Mouse (Mus musculus) limb, embryonic 15.5 days (tissue): ENCODE data around the gene Gcnt2. TPM values are rescaled to one million over a fixed set of nuclear protein-coding genes. Genes with fewer than 3 reads are reported as not detected.

Experiments
- ATAC-seq: fragments of 200-750 bp; cut with Nextera tagmentation; 2 replicates; pipeline ENCODE4 v1.8.0; 2017; ENCODE audit warnings: low read depth, moderate TSS enrichment; ENCODE audit not compliant: insufficient number of reproducible peaks, low FRiP score, low TSS enrichment
- H3K27ac ChIP-seq: fragments of 300-500 bp; sonication (generic); 2 replicates; pipeline ENCODE4 v1.5.1; 2015; ENCODE audit warnings: moderate library complexity, mild to moderate bottlenecking, inconsistent platforms
- H3K27me3 ChIP-seq: fragments of 300-500 bp; sonication (generic); 2 replicates; pipeline ENCODE4 v1.6.1; 2015; ENCODE audit warnings: inconsistent platforms
- H3K36me3 ChIP-seq: fragments of 300-500 bp; sonication (generic); 2 replicates; pipeline ENCODE4 v1.6.1; 2015; ENCODE audit warnings: inconsistent platforms
- H3K4me1 ChIP-seq: fragments of 300-500 bp; sonication (generic); 2 replicates; pipeline ENCODE4 v1.6.1; 2015; ENCODE audit warnings: inconsistent platforms
- H3K4me2 ChIP-seq: fragments of 300-500 bp; sonication (generic); 2 replicates; pipeline ENCODE4 v1.6.1; 2015; ENCODE audit warnings: mild to moderate bottlenecking, inconsistent platforms
- H3K4me3 ChIP-seq: fragments of 300-500 bp; sonication (generic); 2 replicates; pipeline ENCODE4 v1.5.1; 2015; ENCODE audit warnings: mild to moderate bottlenecking, inconsistent platforms
- H3K9ac ChIP-seq: fragments of 300-500 bp; sonication (generic); 2 replicates; pipeline ENCODE4 v1.6.1; 2015; ENCODE audit warnings: inconsistent platforms
- H3K9me3 ChIP-seq: fragments of 300-500 bp; sonication (generic); 2 replicates; pipeline ENCODE4 v1.6.1; 2016; ENCODE audit warnings: inconsistent platforms
- WGBS: fragments of 180-500 bp; shearing (Covaris S2); methylation state at CpG from one replicate; pipeline ENCODE4 v1.1.7; 2015; 5-methylcytosine and 5-hydroxymethylcytosine counted together
- polyA plus RNA-seq: library from polyadenylated mRNA; unstranded; fragments of >200 nt; fragmentation: Nextera tagmentation; extraction: Ambion mirVana; gene quantifications from 2 replicates; pipeline ENCODE4 v1.2.1, GENCODE M21; 2015

The Gcnt2 gene
- polyA plus RNA-seq = 3.4 and 3.7 TPM in 2 replicates

DNA sequence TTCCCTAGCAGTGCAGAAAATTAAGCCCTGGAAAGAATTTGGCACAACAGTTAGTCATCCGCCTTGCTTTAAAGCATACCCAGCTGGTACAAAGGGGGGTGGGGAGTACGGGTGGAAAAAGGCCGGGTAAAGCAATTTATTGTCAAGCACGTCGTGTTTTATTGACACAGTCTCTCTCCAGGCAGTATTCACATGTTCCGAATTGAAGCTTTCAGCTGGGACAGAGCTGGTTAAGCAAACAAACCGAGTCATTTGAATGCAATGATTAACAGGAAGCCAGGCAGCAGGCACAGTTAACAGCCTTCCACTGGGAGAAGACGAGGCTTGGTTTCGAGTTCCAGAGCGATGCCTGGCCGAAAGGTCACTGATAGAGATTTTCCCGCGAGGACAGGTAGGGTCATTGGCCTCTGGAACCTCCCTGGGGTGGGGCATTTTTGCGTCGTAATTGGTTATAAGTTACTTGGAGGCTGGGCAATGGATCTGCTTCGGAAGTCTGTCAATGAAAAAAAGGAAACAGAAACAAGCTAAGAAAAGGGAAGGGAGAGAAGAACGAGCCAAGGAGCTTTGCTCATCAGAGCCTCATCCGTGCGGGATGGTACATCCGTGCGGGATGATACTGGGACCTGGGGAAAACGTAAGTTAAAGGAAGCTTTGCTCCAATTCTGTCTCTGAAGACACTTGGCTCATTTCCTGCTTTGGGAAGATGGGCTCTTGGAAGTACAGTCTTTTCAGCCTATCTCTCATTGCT lies at the start of gene Gcnt2:
Gcnt2 (plus strand) TSS at position 103 of the 748 bp plus-strand sequence.
- WGBS = 26% methylated on average over 22 of the region's 22 CpGs
- no peaks in the 10 kb centered on the region for H3K9me3 ChIP-seq
- ATAC-seq = no peak

DNA sequence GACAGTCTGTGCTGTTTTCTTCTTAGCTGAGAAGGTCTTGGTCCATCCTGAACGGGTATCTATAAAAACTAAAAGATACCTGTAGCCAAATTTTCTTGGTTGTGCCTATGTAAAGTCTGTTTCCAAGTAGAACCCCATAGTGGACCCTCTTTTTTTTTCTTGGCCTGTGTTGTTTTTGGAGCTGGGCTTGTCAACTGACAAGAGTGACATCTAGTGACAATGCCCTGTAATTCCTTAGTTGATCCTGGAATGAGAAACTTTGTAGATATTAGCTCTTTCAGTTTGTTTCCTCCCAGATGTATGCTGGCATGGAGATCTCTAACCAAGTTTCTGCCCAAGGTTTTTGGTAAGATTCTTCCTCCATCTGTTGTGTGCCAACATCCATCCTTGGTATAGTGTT lies 38.9 kb upstream of the Gcnt2 start:
- H3K27me3 ChIP-seq = no peaks in the 10 kb centered on the region
- no peaks in the 10 kb centered on the region for H3K36me3 ChIP-seq
- no peak overlapping the region for H3K9ac ChIP-seq
- no peak overlapping the region for H3K4me3 ChIP-seq
- H3K27ac ChIP-seq = no peak overlapping the region
- 62% methylated on average over 1 of the region's 1 CpGs for WGBS
- H3K4me2 ChIP-seq = no peak overlapping the region
- no peak for ATAC-seq
- H3K4me1 ChIP-seq = no peaks in the 10 kb centered on the region
- no peaks in the 10 kb centered on the region for H3K9me3 ChIP-seq

More for the DNA sequence above, at the start of gene Gcnt2:
- no peak within 1 kb of the TSS; the same call in 1 of the 2 replicates for H3K27ac ChIP-seq
- no peaks in the 10 kb centered on the region for H3K27me3 ChIP-seq
- peak within 1 kb of the TSS; percentile 29 for H3K4me3 ChIP-seq
- peaks cover 15% of the 10 kb centered on the region for H3K4me1 ChIP-seq
- 0 out of 2 replicates have a peak within 1 kb of the TSS, but pooled peaks have one; percentile 4 for H3K9ac ChIP-seq
- no peaks in the 10 kb centered on the region for H3K36me3 ChIP-seq
- H3K4me2 ChIP-seq = peak within 1 kb of the TSS; percentile 37

DNA sequence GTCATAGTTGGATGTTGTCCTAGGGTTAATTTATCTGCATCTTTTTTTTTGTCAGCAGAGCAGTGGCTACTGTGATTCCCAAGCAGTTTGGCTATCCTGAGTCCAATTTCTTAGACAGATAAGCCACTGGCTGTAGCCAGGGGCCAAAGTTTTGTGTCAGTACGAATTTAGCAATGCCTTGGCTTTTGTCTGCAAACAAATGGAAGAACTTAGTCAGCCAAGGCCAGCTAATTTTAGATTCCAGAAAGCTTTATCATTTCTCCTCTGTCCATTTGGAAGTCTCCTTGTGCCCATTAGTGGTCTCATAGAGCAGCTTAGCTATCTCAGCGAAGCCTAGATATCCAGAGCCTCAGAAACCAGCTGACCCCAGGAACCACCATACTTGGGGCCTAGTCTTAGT lies 37.6 kb upstream of the Gcnt2 start:
- Histone ChIP-seq H3K4me3 (no peak overlapping the region), H3K9ac (no peak overlapping the region), H3K4me1 (no peaks in the 10 kb centered on the region), H3K36me3 (no peaks in the 10 kb centered on the region), H3K9me3 (no peaks in the 10 kb centered on the region), H3K4me2 (no peak overlapping the region), H3K27ac (no peak overlapping the region), H3K27me3 (no peaks in the 10 kb centered on the region)
- ATAC-seq = no peak
- 68% methylated on average over 2 of the region's 2 CpGs for WGBS

DNA sequence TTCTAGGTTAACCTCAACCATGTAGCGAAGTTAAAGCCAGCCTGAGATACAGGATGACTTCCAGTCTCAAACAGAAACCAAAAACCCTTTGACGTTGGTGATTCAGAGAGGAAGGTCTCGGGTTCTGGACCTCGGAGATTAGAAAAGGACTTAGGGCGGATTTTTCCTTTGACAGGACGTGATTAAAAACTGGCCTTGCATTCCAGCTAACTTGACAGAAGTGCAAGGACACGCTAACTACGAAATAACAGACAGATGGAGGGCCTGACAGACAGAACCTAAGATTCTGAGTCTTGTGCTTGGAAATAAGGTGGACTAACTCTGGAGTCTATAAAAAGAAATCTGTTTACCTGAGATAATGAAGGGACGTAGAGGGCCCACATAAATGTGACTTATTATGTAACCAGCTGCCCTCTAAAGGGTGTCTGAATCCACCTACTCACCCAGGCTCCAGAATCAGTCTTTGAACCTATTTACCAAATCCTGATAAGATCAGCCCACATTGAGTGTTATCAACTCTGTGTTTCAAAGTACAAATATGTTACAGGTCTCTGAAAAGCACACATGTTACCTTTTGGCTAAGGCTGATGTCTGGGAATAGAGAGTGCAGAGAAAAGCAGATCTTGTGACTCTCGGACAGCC lies 18.3 kb upstream of the Gcnt2 start:
- Histone ChIP-seq H3K36me3 (no peaks in the 10 kb centered on the region), H3K27ac (no peak overlapping the region), H3K4me3 (no peak overlapping the region), H3K4me2 (no peak overlapping the region), H3K9ac (no peak overlapping the region), H3K4me1 (0 out of 2 replicates have a peak, but pooled peaks cover 3% of the 10 kb centered on the region), H3K27me3 (no peaks in the 10 kb centered on the region), H3K9me3 (no peaks in the 10 kb centered on the region)
- WGBS = 64% methylated on average over 10 of the region's 10 CpGs
- no peak for ATAC-seq

DNA sequence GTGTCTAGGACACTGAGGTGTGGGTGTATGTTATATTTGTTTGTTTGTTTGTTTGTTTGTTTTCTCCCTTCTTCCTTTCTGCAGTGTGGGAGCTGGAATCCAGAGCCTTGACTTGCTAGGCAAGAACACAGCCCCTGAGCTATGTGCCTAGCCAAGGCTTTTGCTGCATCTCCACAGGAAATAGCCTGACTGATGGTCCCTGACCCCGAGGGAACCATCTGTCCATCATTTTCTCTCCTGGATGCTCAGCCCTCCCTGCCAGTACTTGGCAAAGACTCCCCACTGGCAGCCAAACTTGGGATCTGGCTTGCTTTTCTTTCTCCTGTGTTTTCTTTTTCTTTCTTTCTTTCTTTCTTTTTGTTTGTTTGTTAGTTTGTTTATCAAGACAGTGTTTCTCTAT lies 17.4 kb upstream of the Gcnt2 start:
- H3K9ac ChIP-seq = no peak overlapping the region
- 0 out of 2 replicates have a peak, but pooled peaks cover 3% of the 10 kb centered on the region for H3K4me1 ChIP-seq
- H3K4me3 ChIP-seq = no peak overlapping the region
- H3K36me3 ChIP-seq = no peaks in the 10 kb centered on the region
- no peaks in the 10 kb centered on the region for H3K27me3 ChIP-seq
- WGBS = 23% methylated on average over 1 of the region's 1 CpGs
- no peak overlapping the region for H3K27ac ChIP-seq
- ATAC-seq = no peak
- H3K4me2 ChIP-seq = no peak overlapping the region
- no peaks in the 10 kb centered on the region for H3K9me3 ChIP-seq

DNA sequence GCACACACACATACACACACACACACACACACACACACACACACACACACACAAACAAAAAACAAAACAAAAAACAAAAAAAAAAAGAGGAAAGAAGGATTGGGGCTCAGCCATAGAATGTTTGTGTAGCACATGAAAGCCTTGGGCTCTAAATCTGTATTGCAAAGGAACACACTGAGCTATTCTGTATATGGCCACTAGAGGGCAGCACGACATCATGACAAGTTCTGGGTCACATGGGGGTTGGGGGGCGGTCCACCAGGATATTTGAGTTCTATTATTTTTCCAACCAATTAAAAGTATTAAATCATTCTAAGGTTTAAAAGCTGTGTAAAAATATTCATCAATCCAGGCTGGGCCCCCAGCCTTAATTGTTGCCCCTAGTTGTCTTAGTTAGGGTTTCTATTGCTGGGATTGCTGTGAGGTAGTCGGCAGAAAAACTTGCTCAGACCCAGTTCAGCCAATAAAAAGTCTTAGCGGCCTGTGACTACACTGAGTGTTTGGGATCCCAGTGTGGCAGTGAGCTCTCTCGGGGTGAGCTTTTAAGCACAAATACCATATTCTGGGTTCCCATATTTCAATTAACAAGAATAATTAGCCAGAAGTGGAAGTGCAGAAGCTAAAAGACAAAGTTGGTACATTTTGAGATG lies 16.0 kb upstream of the Gcnt2 start:
- no peak for ATAC-seq
- 8% methylated on average over 5 of the region's 5 CpGs for WGBS
- Histone ChIP-seq H3K4me1 (0 out of 2 replicates have a peak, but pooled peaks cover 3% of the 10 kb centered on the region), H3K9ac (no peak overlapping the region), H3K4me2 (peak overlapping the region; percentile 31), H3K27ac (no peak overlapping the region), H3K27me3 (no peaks in the 10 kb centered on the region), H3K4me3 (peak overlapping the region; percentile 19; the same call in 1 of the 2 replicates), H3K9me3 (no peaks in the 10 kb centered on the region), H3K36me3 (no peaks in the 10 kb centered on the region)

DNA sequence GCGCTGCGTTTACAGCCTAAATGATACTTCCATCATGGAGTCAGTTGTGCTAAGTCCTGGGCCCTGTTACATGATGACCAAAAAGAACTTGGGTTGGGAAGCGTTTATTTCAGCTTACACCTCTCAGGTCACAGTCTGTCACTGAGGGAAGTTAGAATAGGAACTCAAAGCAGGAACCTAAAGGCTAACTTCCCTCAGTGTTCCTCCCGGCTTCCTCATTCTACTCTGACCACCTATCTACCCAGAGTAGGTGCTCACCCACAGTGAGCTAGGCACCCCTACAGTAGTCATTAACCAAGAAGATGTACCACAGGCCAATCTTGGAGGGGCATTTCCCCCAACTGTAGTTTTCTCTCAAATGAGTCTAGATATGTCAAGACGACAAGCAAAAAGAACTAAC lies 15.4 kb upstream of the Gcnt2 start:
- H3K9me3 ChIP-seq = no peaks in the 10 kb centered on the region
- no peak overlapping the region for H3K4me3 ChIP-seq
- no peaks in the 10 kb centered on the region for H3K27me3 ChIP-seq
- no peaks in the 10 kb centered on the region for H3K36me3 ChIP-seq
- no peak overlapping the region for H3K27ac ChIP-seq
- 91% methylated on average over 5 of the region's 5 CpGs for WGBS
- no peak overlapping the region for H3K4me2 ChIP-seq
- no peak overlapping the region for H3K9ac ChIP-seq
- ATAC-seq = no peak
- 0 out of 2 replicates have a peak, but pooled peaks cover 3% of the 10 kb centered on the region for H3K4me1 ChIP-seq

DNA sequence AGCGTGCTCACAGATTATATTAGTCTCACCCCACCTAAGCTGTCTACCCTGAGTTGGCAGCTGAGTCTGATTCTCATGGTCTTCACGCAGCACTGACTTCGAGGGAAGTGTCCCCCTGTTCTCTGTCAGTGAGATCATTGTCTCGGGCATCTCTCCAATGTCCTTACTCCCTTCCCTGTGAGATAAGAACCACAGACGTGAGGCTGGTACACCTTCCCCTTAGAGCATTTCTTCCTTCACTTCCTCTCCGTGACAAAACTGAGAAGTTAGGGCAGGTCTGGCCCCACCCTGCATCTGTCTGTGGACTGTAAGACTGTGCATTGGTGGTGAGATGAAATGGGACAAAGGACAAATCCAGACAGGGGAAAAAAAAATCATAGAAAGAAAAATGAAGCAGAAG lies 13.6 kb upstream of the Gcnt2 start:
- no peak overlapping the region for H3K4me3 ChIP-seq
- H3K27me3 ChIP-seq = no peaks in the 10 kb centered on the region
- no peaks in the 10 kb centered on the region for H3K36me3 ChIP-seq
- no peak overlapping the region for H3K9ac ChIP-seq
- WGBS = 60% methylated on average over 6 of the region's 6 CpGs
- 0 out of 2 replicates have a peak, but pooled peaks cover 3% of the 10 kb centered on the region for H3K4me1 ChIP-seq
- H3K27ac ChIP-seq = no peak overlapping the region
- no peaks in the 10 kb centered on the region for H3K9me3 ChIP-seq
- no peak overlapping the region for H3K4me2 ChIP-seq
- no peak for ATAC-seq

DNA sequence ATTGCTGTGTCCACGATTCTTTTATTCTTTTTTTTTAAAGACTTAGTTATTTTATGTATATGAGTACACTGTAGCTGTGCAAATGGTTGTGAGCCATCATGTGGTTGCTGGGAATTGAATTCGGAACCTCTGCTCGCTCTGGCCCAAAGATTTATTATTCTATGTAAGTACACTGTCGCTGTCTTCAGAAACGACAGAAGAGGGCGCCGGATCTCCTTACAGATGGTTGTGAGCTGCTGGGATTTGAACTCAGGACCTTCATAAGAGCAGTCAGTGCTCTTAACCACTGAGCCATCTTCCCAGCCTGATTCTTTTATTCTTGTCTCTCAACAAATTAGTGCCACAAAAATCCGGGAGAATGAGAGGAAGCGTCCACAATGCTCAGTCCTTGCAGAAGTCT lies 13.2 kb upstream of the Gcnt2 start:
- H3K9me3 ChIP-seq = no peaks in the 10 kb centered on the region
- 67% methylated on average over 9 of the region's 9 CpGs for WGBS
- ATAC-seq = no peak

DNA sequence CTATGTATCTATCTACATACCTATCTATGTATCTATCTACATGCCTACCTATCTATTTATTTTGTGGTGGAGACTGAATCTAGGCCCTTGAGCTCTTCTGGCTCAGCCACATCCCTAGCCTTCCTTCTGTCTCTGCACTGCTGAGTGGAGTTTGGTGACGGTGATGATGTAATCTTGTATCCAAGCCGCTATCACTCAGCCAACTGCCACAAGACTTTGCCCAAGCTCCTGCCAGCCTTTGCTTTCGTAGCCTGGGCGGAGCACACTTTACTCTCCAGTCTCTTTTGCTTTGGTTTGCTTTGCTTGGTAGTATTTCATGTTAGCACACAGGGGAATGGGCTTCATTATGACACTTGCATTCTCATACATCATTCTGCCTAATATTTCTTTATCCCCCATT lies 11.7 kb upstream of the Gcnt2 start:
- no peaks in the 10 kb centered on the region for H3K9me3 ChIP-seq
- WGBS = 78% methylated on average over 4 of the region's 4 CpGs

More for the DNA sequence above, 13.2 kb upstream of the Gcnt2 start:
- 0 out of 2 replicates have a peak, but pooled peaks cover 3% of the 10 kb centered on the region for H3K4me1 ChIP-seq
- H3K4me2 ChIP-seq = no peak overlapping the region
- H3K9ac ChIP-seq = no peak overlapping the region
- no peaks in the 10 kb centered on the region for H3K36me3 ChIP-seq
- H3K27ac ChIP-seq = no peak overlapping the region
- H3K4me3 ChIP-seq = no peak overlapping the region
- no peaks in the 10 kb centered on the region for H3K27me3 ChIP-seq

DNA sequence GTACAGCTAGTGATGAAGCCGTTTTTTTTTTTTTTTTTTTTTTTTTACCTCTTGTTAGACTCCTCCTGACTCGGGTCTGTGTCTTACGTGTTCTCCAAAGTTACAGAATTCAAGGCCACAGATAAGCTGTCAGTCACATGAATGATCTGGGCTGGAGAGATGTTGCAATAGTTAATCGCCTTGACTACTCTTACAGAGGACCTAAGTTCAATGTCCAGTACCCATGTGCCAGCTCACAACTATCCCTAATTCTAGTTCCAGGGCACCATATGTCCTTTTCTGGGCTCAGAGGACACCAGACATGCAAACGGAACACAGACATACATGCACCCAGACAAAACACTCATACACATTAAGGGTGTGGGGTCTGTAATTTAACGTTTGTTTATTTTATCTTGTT lies 8.9 kb upstream of the Gcnt2 start:
- no peak for ATAC-seq
- 82% methylated on average over 6 of the region's 6 CpGs for WGBS
- H3K9ac ChIP-seq = no peak overlapping the region

More for the DNA sequence above, 11.7 kb upstream of the Gcnt2 start:
- H3K4me2 ChIP-seq = no peak overlapping the region
- no peak overlapping the region for H3K27ac ChIP-seq
- ATAC-seq = no peak
- H3K27me3 ChIP-seq = no peaks in the 10 kb centered on the region
- H3K9ac ChIP-seq = no peak overlapping the region
- H3K36me3 ChIP-seq = no peaks in the 10 kb centered on the region
- 0 out of 2 replicates have a peak, but pooled peaks cover 3% of the 10 kb centered on the region for H3K4me1 ChIP-seq
- H3K4me3 ChIP-seq = no peak overlapping the region

DNA sequence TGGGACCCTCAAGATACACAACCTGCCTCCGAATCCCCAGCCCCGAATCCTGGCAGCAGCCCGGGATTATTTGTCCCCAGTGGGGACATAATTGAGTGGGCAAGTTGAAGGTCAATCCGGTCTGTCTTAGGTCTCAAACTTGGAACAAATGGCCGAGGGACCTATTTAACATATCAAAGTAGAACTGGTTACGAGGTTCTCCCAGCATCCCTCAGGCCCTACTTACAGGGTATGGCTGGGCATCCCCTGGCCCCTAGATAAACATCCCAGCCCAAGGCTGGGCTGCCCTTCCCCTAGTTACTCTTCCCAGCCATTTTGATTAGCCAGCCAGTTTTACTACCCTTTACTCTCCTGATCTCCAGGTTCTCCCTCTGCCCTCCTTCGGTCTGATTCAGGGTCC lies 8.3 kb upstream of the Gcnt2 start:
- Histone ChIP-seq H3K4me3 (no peak overlapping the region), H3K27ac (no peak overlapping the region), H3K4me2 (no peak overlapping the region), H3K27me3 (no peaks in the 10 kb centered on the region), H3K4me1 (peaks cover 8% of the 10 kb centered on the region; the same call in 1 of the 2 replicates), H3K9me3 (no peaks in the 10 kb centered on the region), H3K9ac (no peak overlapping the region), H3K36me3 (no peaks in the 10 kb centered on the region)
- no peak for ATAC-seq
- WGBS = 85% methylated on average over 7 of the region's 7 CpGs

More for the DNA sequence above, 8.9 kb upstream of the Gcnt2 start:
- H3K9me3 ChIP-seq = no peaks in the 10 kb centered on the region
- no peaks in the 10 kb centered on the region for H3K27me3 ChIP-seq
- H3K4me1 ChIP-seq = peaks cover 8% of the 10 kb centered on the region; the same call in 1 of the 2 replicates
- no peak overlapping the region for H3K27ac ChIP-seq
- no peak overlapping the region for H3K4me2 ChIP-seq
- no peaks in the 10 kb centered on the region for H3K36me3 ChIP-seq
- H3K4me3 ChIP-seq = no peak overlapping the region
